Mouse (Mus musculus): Measurements from ENCODE around the gene Ppp5c.

DNA sequence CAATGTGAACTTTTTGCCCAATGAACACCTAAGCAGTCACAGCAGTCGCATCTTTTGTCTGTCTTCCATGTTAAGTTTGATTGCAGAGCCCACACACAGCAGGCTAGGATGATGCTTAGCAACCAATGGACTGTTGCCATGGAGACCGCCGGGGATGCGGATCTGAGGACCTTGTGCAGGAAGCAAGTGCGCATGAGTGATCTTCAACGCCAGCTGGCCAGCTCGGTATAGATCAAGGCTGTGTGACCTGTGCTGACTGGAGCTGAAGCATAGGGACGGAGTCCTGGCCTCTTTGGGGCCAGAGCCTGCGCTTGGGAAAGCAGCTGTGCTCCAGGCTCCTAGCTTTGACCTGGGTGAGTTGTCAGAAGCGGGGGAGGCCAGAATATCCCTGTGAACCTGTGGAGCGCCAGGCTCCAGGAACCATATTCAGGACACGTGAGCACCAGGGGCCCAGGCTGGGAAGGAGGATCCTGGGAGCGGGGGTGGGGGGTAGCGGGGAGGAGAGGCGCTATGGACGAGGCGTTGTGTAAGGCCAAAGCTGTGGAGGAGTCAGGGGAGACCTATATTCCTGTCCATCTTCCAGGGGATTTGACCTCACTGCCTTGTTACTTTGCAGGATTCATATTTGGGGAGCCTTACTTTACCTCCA is 68.1 kb downstream of the Ppp5c start, which contains the start of gene Pnmal1:
- TF ChIP-seq EP300 (IDR thresholded peaks at IDR 0.05; ENCODE audit: insufficient read depth, low read depth, low read length) (no peak), POLR2A (IDR thresholded peaks at IDR 0.05; ENCODE audit: insufficient read depth, low read depth, low read length) (no peak), CTCF (IDR thresholded peaks at IDR 0.05) (no peak)

Measured in heart, adult 2 months (tissue).